In genomic region chr4:9778391-9778790, GRCm38 (mm10) we compare ENCODE assay signal across 19 mouse cellular contexts.
"Had no signal": no experiment of that assay in that cellular context is flagged by ENCODE, and none has a peak within 500 bp of the region (broad histone marks: within the 10 kb centered on the region; RNA-seq: fewer than 3 reads in every experiment).

No protein-coding gene starts in this region.

- H3K4me3 ChIP-seq: heart, embryonic 10.5 days; heart, embryonic 12.5 days; hindbrain, embryonic 10.5 days; hindbrain, embryonic 12.5 days; intestine, embryonic 15.5 days; layer of hippocampus, adult 2 months; left cerebral cortex, adult 2 months; limb, embryonic 13.5 days; limb, embryonic 15.5 days had no signal

- H3K36me3 ChIP-seq: heart, embryonic 10.5 days; heart, embryonic 12.5 days; hindbrain, embryonic 10.5 days; hindbrain, embryonic 12.5 days; intestine, embryonic 15.5 days; limb, embryonic 13.5 days; limb, embryonic 15.5 days had no signal

- H3K27ac ChIP-seq: heart, embryonic 10.5 days; hindbrain, embryonic 10.5 days; hindbrain, embryonic 12.5 days; hindbrain, embryonic 14.5 days; intestine, embryonic 15.5 days; layer of hippocampus, adult 2 months; left cerebral cortex, adult 2 months; limb, embryonic 13.5 days; limb, embryonic 15.5 days had no signal

- H3K4me1 ChIP-seq: heart, embryonic 10.5 days; heart, embryonic 12.5 days; hindbrain, embryonic 10.5 days; hindbrain, embryonic 12.5 days; intestine, embryonic 15.5 days; limb, embryonic 13.5 days; limb, embryonic 15.5 days had no signal

- ATAC-seq: hindbrain, embryonic 16.5 days; inflammation-experienced regulatory T-cells, adult 6 months; intestine, embryonic 15.5 days; intestine, postnatal 0 days had no signal

- H3K27me3 ChIP-seq: heart, embryonic 12.5 days; hindbrain, embryonic 12.5 days; intestine, embryonic 15.5 days had no signal

- DNase-seq: gastrocnemius, postnatal 14 days; gastrocnemius, postnatal 36 days; kidney, adult 18-20 months; kidney, adult 8-10 months; kidney, postnatal 25 days; left cerebral cortex, postnatal 4 days had no signal

- H3K4me2 ChIP-seq: heart, embryonic 12.5 days; hindbrain, embryonic 12.5 days; hindbrain, embryonic 14.5 days; intestine, embryonic 15.5 days; limb, embryonic 13.5 days; limb, embryonic 15.5 days had no signal

- H3K9me3 ChIP-seq: heart, embryonic 10.5 days; heart, embryonic 12.5 days; hindbrain, embryonic 10.5 days; hindbrain, embryonic 12.5 days; intestine, embryonic 15.5 days; limb, embryonic 13.5 days; limb, embryonic 15.5 days had no signal

- H3K9ac ChIP-seq: heart, embryonic 12.5 days; hindbrain, embryonic 12.5 days; hindbrain, embryonic 14.5 days; intestine, embryonic 15.5 days; limb, embryonic 13.5 days; limb, embryonic 15.5 days had no signal
